Mouse (Mus musculus) neural tube, embryonic 11.5 days (tissue): ENCODE results near the gene Sult3a2. TPM values are rescaled to one million over a fixed set of nuclear protein-coding genes. Genes with fewer than 3 reads are reported as not detected.
"Not testable (repeated sequence)": the region's sequence is repeated elsewhere in the genome, so short reads cannot be mapped to it uniquely, and the experiment has no call there.

Experiments
- ATAC-seq: fragments of 200-750 bp; cut with Nextera tagmentation; 2 replicates; pipeline ENCODE4 v1.8.0; 2017; ENCODE audit warnings: moderate number of reproducible peaks, mild to moderate bottlenecking, moderate TSS enrichment, moderate library complexity; ENCODE audit not compliant: insufficient read depth, low FRiP score, low TSS enrichment
- DNase-seq: peaks from one replicate; pipeline ENCODE4 v3.0.0-alpha.2; 2015; ENCODE audit warnings: low spot score
- H3K27ac ChIP-seq: fragments of 300-500 bp; sonication (generic); 2 replicates; pipeline ENCODE4 v1.5.1; 2014; ENCODE audit warnings: low read depth, mild to moderate bottlenecking, low read length
- H3K27me3 ChIP-seq: fragments of 300-500 bp; sonication (generic); 2 replicates; pipeline ENCODE4 v1.6.1; 2014; ENCODE audit warnings: mild to moderate bottlenecking, low read length, mixed read lengths; ENCODE audit not compliant: control insufficient read depth, insufficient read depth
- H3K36me3 ChIP-seq: fragments of 300-500 bp; sonication (generic); 2 replicates; pipeline ENCODE4 v1.6.1; 2014; ENCODE audit warnings: mild to moderate bottlenecking, low read length, moderate library complexity, mixed read lengths; ENCODE audit not compliant: control insufficient read depth, insufficient read depth
- H3K4me1 ChIP-seq: fragments of 300-500 bp; sonication (generic); 2 replicates; pipeline ENCODE4 v1.6.1; 2014; ENCODE audit warnings: low read length, mixed read lengths; ENCODE audit not compliant: control insufficient read depth, insufficient read depth
- H3K4me2 ChIP-seq: fragments of 300-500 bp; sonication (generic); 2 replicates; pipeline ENCODE4 v1.6.1; 2014; ENCODE audit warnings: low read depth, mild to moderate bottlenecking, moderate library complexity
- H3K4me3 ChIP-seq: fragments of 300-500 bp; sonication (generic); 2 replicates; pipeline ENCODE4 v1.5.1; 2014; ENCODE audit warnings: low read depth, low read length
- H3K9ac ChIP-seq: fragments of 300-500 bp; sonication (generic); 2 replicates; pipeline ENCODE4 v1.6.1; 2014; ENCODE audit warnings: mild to moderate bottlenecking, low read length
- H3K9me3 ChIP-seq: fragments of 300-500 bp; sonication (generic); 2 replicates; pipeline ENCODE4 v1.6.1; 2016; ENCODE audit warnings: low read length; ENCODE audit not compliant: control insufficient read depth
- WGBS: fragments of 180-500 bp; shearing (Covaris S2); extraction: QIAGEN DNeasy Blood & Tissue Kit; methylation state at CpG from one replicate; pipeline ENCODE4 v1.1.7; 2014; 5-methylcytosine and 5-hydroxymethylcytosine counted together
- polyA plus RNA-seq: library from polyadenylated mRNA; unstranded; fragments of >200 nt; fragmentation: Nextera tagmentation; extraction: Ambion mirVana; gene quantifications from 2 replicates; pipeline ENCODE4 v1.2.1, GENCODE M21; 2014

Gene Sult3a2
- polyA plus RNA-seq, 1 experiment from 2014 or later: not detected

- not testable (repeated sequence) for ATAC-seq, H3K27ac ChIP-seq, H3K9me3 ChIP-seq, H3K4me2 ChIP-seq, H3K4me1 ChIP-seq, H3K27me3 ChIP-seq, H3K4me3 ChIP-seq, H3K9ac ChIP-seq, DNase-seq, H3K36me3 ChIP-seq
- 93% methylated on average over 7 of the region's 7 CpGs for WGBS
These were observed 51.3 kb downstream of the Sult3a2 start for GRCm38 (mm10) chr10:33735251-33735650.

DNA sequence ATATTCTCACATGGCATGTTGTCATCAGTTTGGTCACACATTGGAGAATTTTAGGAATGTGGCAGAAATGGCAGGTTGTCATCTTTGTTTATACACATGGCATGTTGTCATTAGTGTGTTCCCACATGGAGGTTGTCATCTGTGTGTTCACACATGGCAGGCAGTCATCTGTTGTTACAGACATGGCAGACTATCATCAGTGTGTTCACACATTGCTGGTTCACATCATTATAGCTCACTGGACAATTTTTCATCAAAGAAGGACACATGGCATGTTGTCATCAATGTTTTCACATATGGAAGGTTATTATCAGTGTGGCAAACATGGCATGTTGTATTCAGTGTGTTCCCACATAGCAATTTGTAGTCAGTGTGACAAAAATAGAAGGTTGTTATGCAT lies 53.3 kb downstream of the Sult3a2 start:
- no peaks in the 10 kb centered on the region for H3K4me1 ChIP-seq
- H3K4me2 ChIP-seq: no peak overlapping the region
- ATAC-seq: no peak
- H3K4me3 ChIP-seq: no peak overlapping the region
- H3K27me3 ChIP-seq: no peaks in the 10 kb centered on the region
- no peak overlapping the region for H3K27ac ChIP-seq
- DNase-seq: no peak
- H3K9me3 ChIP-seq: no peaks in the 10 kb centered on the region
- H3K36me3 ChIP-seq: no peaks in the 10 kb centered on the region
- H3K9ac ChIP-seq: no peak overlapping the region

DNA sequence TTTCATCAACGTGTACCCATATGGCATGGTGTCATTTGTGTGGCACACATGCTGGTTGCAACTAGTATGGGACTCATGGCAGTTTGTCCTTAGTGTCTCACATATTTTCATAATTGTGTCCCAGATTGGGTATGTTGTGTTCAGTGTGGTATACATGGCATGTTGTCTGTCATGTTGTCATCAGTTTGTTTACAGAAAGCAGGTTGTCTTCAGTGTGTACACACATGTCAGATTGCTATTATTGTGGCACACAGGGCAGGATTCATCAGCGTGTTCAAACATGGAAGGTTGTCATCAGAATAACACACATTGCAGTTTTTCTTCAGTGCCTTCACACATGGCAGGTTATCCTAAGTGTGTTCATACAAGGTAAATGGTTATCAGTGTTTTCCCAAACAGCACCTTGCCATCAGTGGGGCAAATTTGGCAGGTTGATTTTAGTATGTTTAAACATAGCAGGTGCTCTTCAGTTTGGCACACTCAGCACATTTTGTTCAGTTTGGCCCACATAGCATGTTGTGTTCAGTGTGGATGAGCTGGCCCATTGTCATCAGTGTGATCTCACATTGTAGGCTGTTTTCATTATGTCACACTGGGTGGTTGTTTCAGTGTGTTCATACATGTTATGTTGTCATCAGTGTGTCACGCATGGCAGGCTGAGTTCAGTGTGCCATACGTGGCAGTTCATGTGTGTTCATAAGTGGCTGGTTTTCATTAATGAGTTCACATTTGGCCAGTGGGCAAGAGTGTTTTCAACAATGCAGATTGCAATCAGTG lies 53.9 kb downstream of the Sult3a2 start:
- no peak overlapping the region for H3K27ac ChIP-seq
- WGBS: 88% methylated on average over 4 of the region's 4 CpGs
- H3K9me3 ChIP-seq: no peaks in the 10 kb centered on the region

GRCm38 (mm10) chr10:33723764-33724163 lies 62.7 kb downstream of the Sult3a2 start:
- H3K4me3 ChIP-seq: no peak overlapping the region
- H3K27me3 ChIP-seq: no peaks in the 10 kb centered on the region
- H3K36me3 ChIP-seq: no peaks in the 10 kb centered on the region
- 39% methylated on average over 6 of the region's 6 CpGs for whole genome bisulfite sequencing
- no peak overlapping the region for H3K27ac ChIP-seq
- DNase-seq: no peak
- no peaks in the 10 kb centered on the region for H3K4me1 ChIP-seq
- ATAC-seq: no peak
- no peak overlapping the region for H3K4me2 ChIP-seq
- no peaks in the 10 kb centered on the region for H3K9me3 ChIP-seq
- no peak overlapping the region for H3K9ac ChIP-seq

More for the DNA sequence above, 53.9 kb downstream of the Sult3a2 start:
- Histone ChIP-seq H3K9ac (no peak overlapping the region), H3K4me1 (no peaks in the 10 kb centered on the region), H3K27me3 (no peaks in the 10 kb centered on the region), H3K4me3 (no peak overlapping the region), H3K36me3 (no peaks in the 10 kb centered on the region), H3K4me2 (no peak overlapping the region)
- ATAC-seq (no peak), DNase-seq (no peak)

DNA sequence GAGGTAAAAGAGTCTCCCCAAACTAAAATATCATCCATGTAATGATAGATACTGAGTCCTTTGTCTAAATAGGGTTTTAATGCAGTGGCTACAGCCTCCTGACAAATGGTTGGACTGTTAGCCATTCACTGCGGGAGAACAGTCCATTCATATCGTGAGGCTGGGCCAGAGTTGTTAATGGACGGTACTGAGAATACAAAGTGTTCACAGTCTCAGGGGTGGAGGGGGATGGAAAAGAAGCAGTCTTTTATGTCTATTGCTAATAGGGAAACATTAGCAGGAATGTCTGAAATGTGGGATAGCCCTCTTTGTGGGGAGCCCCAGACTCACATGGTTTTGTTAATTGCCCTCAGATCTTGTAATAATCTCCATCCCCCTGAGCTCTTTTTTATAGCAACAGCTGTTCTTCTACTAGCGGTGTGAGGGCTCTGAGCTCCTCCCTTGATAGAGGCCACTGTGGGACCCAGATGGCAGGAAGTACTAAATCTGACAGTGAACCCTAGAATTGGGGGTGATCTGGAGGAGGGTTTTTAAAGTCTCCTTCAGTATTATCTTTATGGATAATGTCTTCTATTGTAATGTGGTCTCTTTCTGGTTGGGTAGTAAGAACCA lies 64.6 kb downstream of the Sult3a2 start:
- DNase-seq (no peak), ATAC-seq (0 out of 2 replicates have a peak, but pooled peaks have one; percentile 16)
- 62% methylated on average over 4 of the region's 4 CpGs for WGBS
- no peaks in the 10 kb centered on the region for H3K36me3 ChIP-seq
- H3K4me2 ChIP-seq: no peak overlapping the region
- H3K9ac ChIP-seq: no peak overlapping the region
- H3K27me3 ChIP-seq: no peaks in the 10 kb centered on the region
- H3K27ac ChIP-seq: no peak overlapping the region
- no peak overlapping the region for H3K4me3 ChIP-seq
- H3K4me1 ChIP-seq: no peaks in the 10 kb centered on the region
- H3K9me3 ChIP-seq: no peaks in the 10 kb centered on the region

Other genes with a start within 250 kb of the Sult3a2 start
- gene Clvs2, start 161.9 kb downstream of the Sult3a2 start, polyA plus RNA-seq: 7.3 and 8.1 TPM in 2 replicates
- not detected in 2 replicates for gene Sult3a1, start 71.0 kb upstream of the Sult3a2 start, polyA plus RNA-seq
- 0.09 TPM in 1 of 2 replicates, not detected in the other for gene Rsph4a, start 118.4 kb upstream of the Sult3a2 start, polyA plus RNA-seq
- 23.4 and 23.8 TPM in 2 replicates for gene Zup1, start 164.6 kb upstream of the Sult3a2 start, polyA plus RNA-seq
- 147 and 150 TPM in 2 replicates for gene Rwdd1, start 232.9 kb upstream of the Sult3a2 start, polyA plus RNA-seq